Mouse (Mus musculus) liver, postnatal 0 days (tissue): ENCODE measurements around the gene Carm1. TPM values are rescaled to one million over a fixed set of nuclear protein-coding genes. Genes with fewer than 3 reads are reported as not detected.

Experiments
- ATAC-seq: fragments of 200-750 bp; cut with Nextera tagmentation; 2 replicates; pipeline ENCODE4 v1.8.0; 2017; ENCODE audit warnings: mild to moderate bottlenecking, moderate library complexity
- DNase-seq: peaks from one replicate; pipeline ENCODE4 v3.0.0-alpha.2; 2016
- H3K27ac ChIP-seq: fragments of 300-500 bp; sonication (generic); 2 replicates; pipeline ENCODE4 v1.5.1; 2014; ENCODE audit warnings: antibody characterized with exemption, moderate library complexity, mild to moderate bottlenecking, low read depth
- H3K27me3 ChIP-seq: fragments of 300-500 bp; sonication (generic); 2 replicates; pipeline ENCODE4 v1.6.1; 2014; ENCODE audit warnings: low read length, control low read depth, mixed read lengths; ENCODE audit not compliant: insufficient read depth
- H3K36me3 ChIP-seq: fragments of 300-500 bp; sonication (generic); replicated peaks from 2 replicates; pipeline ENCODE4 v1.6.1; 2014; ENCODE audit warnings: mild to moderate bottlenecking, control low read depth, low read length, moderate library complexity, mixed read lengths; ENCODE audit not compliant: insufficient read depth
- H3K4me1 ChIP-seq: fragments of 300-500 bp; sonication (generic); 2 replicates; pipeline ENCODE4 v1.6.1; 2014; ENCODE audit warnings: antibody characterized with exemption, mild to moderate bottlenecking, control low read depth; ENCODE audit not compliant: insufficient read depth
- H3K4me2 ChIP-seq: fragments of 300-500 bp; sonication (generic); 2 replicates; pipeline ENCODE4 v1.6.1; 2014; ENCODE audit warnings: low read depth, mild to moderate bottlenecking, low read length, moderate library complexity, mixed read lengths
- H3K4me3 ChIP-seq: fragments of 300-500 bp; sonication (generic); 2 replicates; pipeline ENCODE4 v1.5.1; 2014; ENCODE audit warnings: low read depth, low read length
- H3K9ac ChIP-seq: fragments of 300-500 bp; sonication (generic); replicated peaks from 2 replicates; pipeline ENCODE4 v1.6.1; 2014; ENCODE audit warnings: mild to moderate bottlenecking, moderate library complexity
- H3K9me3 ChIP-seq: fragments of 300-500 bp; sonication (generic); 2 replicates; pipeline ENCODE4 v1.6.1; 2016; ENCODE audit warnings: mild to moderate bottlenecking, control low read depth, low read length, mixed read lengths
- CTCF ChIP-seq: sonication (generic); IDR thresholded peaks from 2 replicates; pipeline ENCODE4 v1.5.1; 2016; ENCODE audit warnings: antibody characterized with exemption, low read depth
- EP300 ChIP-seq: IDR thresholded peaks from 2 replicates; pipeline ENCODE4 v1.6.1; 2016; ENCODE audit warnings: antibody characterized with exemption, low read depth, mild to moderate bottlenecking
- WGBS: fragments of 180-500 bp; shearing (Covaris S2); extraction: QIAGEN DNeasy Blood & Tissue Kit; methylation state at CpG from one replicate; pipeline ENCODE4 v1.1.7; 2014; ENCODE audit not compliant: insufficient replicate concordance; 5-methylcytosine and 5-hydroxymethylcytosine counted together
- polyA plus RNA-seq: library from polyadenylated mRNA; unstranded; fragments of >200 nt; fragmentation: Nextera tagmentation; extraction: Ambion mirVana; gene quantifications from 2 replicates; pipeline ENCODE4 v1.2.1, GENCODE M21; 2015

Gene Carm1
- polyA plus RNA-seq, 1 experiment from 2014 or later, result 8.6 TPM

GRCm38 (mm10) chr9:21565004-21565586, 18.4 kb downstream of the Carm1 start:
- 0 out of 2 replicates have a peak, but pooled peaks have one; percentile 8 for ATAC-seq
- no peak overlapping the region for H3K4me3 ChIP-seq
- H3K9me3 ChIP-seq, result no peaks in the 10 kb centered on the region
- H3K9ac ChIP-seq, result no peak overlapping the region
- TF ChIP-seq CTCF (no peak), EP300 (no peak)
- no peak for DNase-seq
- H3K36me3 ChIP-seq, result peaks cover 11% of the 10 kb centered on the region
- 58% methylated on average over 4 of the region's 4 CpGs for WGBS
- H3K27ac ChIP-seq, result 0 out of 2 replicates have a peak overlapping the region, but pooled peaks have one; percentile 12
- H3K4me1 ChIP-seq, result peaks cover 20% of the 10 kb centered on the region
- no peaks in the 10 kb centered on the region for H3K27me3 ChIP-seq
- no peak overlapping the region; the same call in 1 of the 2 replicates for H3K4me2 ChIP-seq

GRCm38 (mm10) chr9:21566538-21566937, 19.8 kb downstream of the Carm1 start:
- DNase-seq (no peak), ATAC-seq (no peak)
- no peak overlapping the region for H3K4me3 ChIP-seq
- TF ChIP-seq EP300, result no peak
- no peak for TF ChIP-seq CTCF
- no peak overlapping the region for H3K27ac ChIP-seq
- no peaks in the 10 kb centered on the region for H3K27me3 ChIP-seq
- H3K4me1 ChIP-seq, result peaks cover 20% of the 10 kb centered on the region
- no peaks in the 10 kb centered on the region for H3K9me3 ChIP-seq
- no peak overlapping the region for H3K9ac ChIP-seq
- H3K36me3 ChIP-seq, result peaks cover 18% of the 10 kb centered on the region
- WGBS, result 94% methylated on average over 1 of the region's 1 CpGs
- no peak overlapping the region for H3K4me2 ChIP-seq

- Histone ChIP-seq H3K27ac (no peak overlapping the region), H3K27me3 (no peaks in the 10 kb centered on the region), H3K9me3 (no peaks in the 10 kb centered on the region), H3K4me1 (peaks cover 20% of the 10 kb centered on the region), H3K4me3 (no peak overlapping the region), H3K36me3 (peaks cover 22% of the 10 kb centered on the region), H3K9ac (no peak overlapping the region), H3K4me2 (no peak overlapping the region)
- ATAC-seq (no peak), DNase-seq (no peak)
- no peak for TF ChIP-seq CTCF
- TF ChIP-seq EP300, result no peak
- 59% methylated on average over 2 of the region's 2 CpGs for WGBS
Observed at GRCm38 (mm10) chr9:21567051-21567450, 20.4 kb downstream of the Carm1 start.

GRCm38 (mm10) chr9:21568657-21569255, 22.1 kb downstream of the Carm1 start:
- 86% methylated on average over 8 of the region's 8 CpGs for WGBS
- TF ChIP-seq EP300 (no peak), CTCF (no peak)
- ATAC-seq (no peak), DNase-seq (no peak)
- H3K4me3 ChIP-seq, result no peak overlapping the region
- no peaks in the 10 kb centered on the region for H3K27me3 ChIP-seq
- no peaks in the 10 kb centered on the region for H3K9me3 ChIP-seq
- H3K27ac ChIP-seq, result no peak overlapping the region
- H3K4me1 ChIP-seq, result peaks cover 20% of the 10 kb centered on the region
- peaks cover 34% of the 10 kb centered on the region for H3K36me3 ChIP-seq
- H3K9ac ChIP-seq, result no peak overlapping the region
- no peak overlapping the region for H3K4me2 ChIP-seq

- whole genome bisulfite sequencing, result 93% methylated on average over 8 of the region's 8 CpGs
- H3K27me3 ChIP-seq, result no peaks in the 10 kb centered on the region
- H3K4me3 ChIP-seq, result no peak overlapping the region
- no peak for ATAC-seq
- peaks cover 73% of the 10 kb centered on the region for H3K36me3 ChIP-seq
- no peaks in the 10 kb centered on the region for H3K9me3 ChIP-seq
- TF ChIP-seq CTCF, result no peak
- no peak overlapping the region for H3K4me2 ChIP-seq
- H3K27ac ChIP-seq, result no peak overlapping the region
- no peaks in the 10 kb centered on the region for H3K4me1 ChIP-seq
- no peak for DNase-seq
- H3K9ac ChIP-seq, result no peak overlapping the region
Observed at GRCm38 (mm10) chr9:21574012-21574801, 27.5 kb downstream of the Carm1 start.

- Histone ChIP-seq H3K27me3 (no peaks in the 10 kb centered on the region), H3K4me2 (no peak overlapping the region), H3K9me3 (no peaks in the 10 kb centered on the region), H3K9ac (no peak overlapping the region), H3K27ac (no peak overlapping the region), H3K4me3 (no peak overlapping the region), H3K36me3 (peaks cover 78% of the 10 kb centered on the region), H3K4me1 (no peaks in the 10 kb centered on the region)
- no peak for TF ChIP-seq CTCF
- TF ChIP-seq EP300, result no peak
- ATAC-seq, result no peak
- whole genome bisulfite sequencing, result 91% methylated on average over 10 of the region's 10 CpGs
- no peak for DNase-seq
Observed at GRCm38 (mm10) chr9:21575253-21575652, 28.6 kb downstream of the Carm1 start.
